Mouse (Mus musculus): ENCODE results near the gene Gm20906. TPM values are rescaled to one million over a fixed set of nuclear protein-coding genes. Genes with fewer than 3 reads are reported as not detected.

Gene Gm20906
- total RNA-seq (2023) = not detected in 4 replicates

GRCm38 (mm10) chrY:87550666-87551065, at the start of gene Gm20906:
Gene Gm20906 (plus strand): TSS chrY:87550966.

